Mouse (Mus musculus): ENCODE measurements around the gene Ubqln4. TPM values are rescaled to one million over a fixed set of nuclear protein-coding genes. Genes with fewer than 3 reads are reported as not detected.

Ubqln4 gene
- polyA plus RNA-seq, 1 experiment = 80.5 TPM

DNA sequence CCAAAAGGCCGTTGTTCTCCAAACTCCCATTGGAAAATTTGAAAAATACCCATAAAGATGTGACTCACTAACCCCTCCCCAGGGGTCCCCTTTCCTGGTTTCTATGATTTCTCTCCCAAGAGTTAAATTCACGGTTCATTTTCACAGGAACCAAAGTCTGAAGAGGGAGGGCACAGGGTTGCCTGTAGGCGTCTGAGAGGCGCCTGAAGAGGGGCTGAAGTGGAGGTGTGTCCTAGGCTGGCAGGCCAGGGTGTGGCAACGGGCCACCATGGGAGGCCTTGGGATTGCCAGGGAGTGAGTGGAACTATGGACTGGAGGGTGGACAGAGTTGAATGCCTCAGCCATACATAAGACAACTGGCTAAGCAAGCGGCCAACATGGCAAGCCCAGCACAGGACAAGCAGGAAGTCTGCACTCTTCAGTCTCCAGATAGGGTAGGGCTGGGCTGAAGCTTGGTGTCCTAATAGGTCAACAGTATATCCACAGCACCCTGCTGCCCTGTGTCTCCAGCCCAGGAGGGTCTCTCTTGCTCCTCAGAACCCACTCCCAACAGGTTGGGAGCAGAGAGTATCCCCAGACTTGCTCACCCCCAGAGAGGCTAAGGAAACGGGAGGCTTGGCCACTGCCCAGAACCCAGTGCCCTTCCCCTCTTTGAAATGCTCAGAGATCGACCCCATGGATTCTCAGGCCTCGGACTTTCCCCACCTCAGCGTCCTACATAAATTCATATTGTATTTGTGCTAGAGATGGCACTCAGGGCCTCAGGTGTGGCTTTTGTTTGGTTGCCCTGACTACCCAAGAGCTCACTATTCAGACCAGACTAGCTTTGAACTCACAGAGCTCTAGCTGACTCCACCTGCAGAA, 39.1 kb upstream of the Ubqln4 start:
- no peaks in the 10 kb centered on the region for H3K36me3 ChIP-seq (ENCODE audit: control insufficient read depth, insufficient read depth, low read length)
- no peak overlapping the region for H3K4me3 ChIP-seq (ENCODE audit: control insufficient read depth, insufficient read depth, low read length)
- 88% methylated on average over 10 of the region's 10 CpGs for WGBS
- no peak overlapping the region for H3K27ac ChIP-seq (ENCODE audit: control insufficient read depth, insufficient read depth, low read length)
- no peak for TF ChIP-seq CTCF (IDR thresholded peaks at IDR 0.05; ENCODE audit: borderline replicate concordance, control insufficient read depth, extremely low read depth, insufficient read depth, low read length, poor library complexity)
- no peak for TF ChIP-seq POLR2A (IDR thresholded peaks at IDR 0.05; ENCODE audit: control insufficient read depth, extremely low read depth, insufficient read depth, low read length, poor library complexity)
- H3K4me1 ChIP-seq (replicated peaks; ENCODE audit: control insufficient read depth, insufficient read depth, low read length) = peaks cover 55% of the 10 kb centered on the region
- no peak for DNase-seq
- H3K27me3 ChIP-seq (ENCODE audit: control insufficient read depth, insufficient read depth, low read length) = no peaks in the 10 kb centered on the region

- H3K4me3 ChIP-seq (ENCODE audit: control insufficient read depth, insufficient read depth, low read length) = no peak overlapping the region
- DNase-seq = no peak
- H3K27ac ChIP-seq (ENCODE audit: control insufficient read depth, insufficient read depth, low read length) = no peak overlapping the region
- H3K27me3 ChIP-seq (ENCODE audit: control insufficient read depth, insufficient read depth, low read length) = no peaks in the 10 kb centered on the region
- peaks cover 52% of the 10 kb centered on the region for H3K4me1 ChIP-seq (replicated peaks; ENCODE audit: control insufficient read depth, insufficient read depth, low read length)
- H3K36me3 ChIP-seq (ENCODE audit: control insufficient read depth, insufficient read depth, low read length) = no peaks in the 10 kb centered on the region
- no peak for TF ChIP-seq POLR2A (IDR thresholded peaks at IDR 0.05; ENCODE audit: control insufficient read depth, extremely low read depth, insufficient read depth, low read length, poor library complexity)
- no peak for TF ChIP-seq CTCF (IDR thresholded peaks at IDR 0.05; ENCODE audit: borderline replicate concordance, control insufficient read depth, extremely low read depth, insufficient read depth, low read length, poor library complexity)
- 97% methylated on average over 2 of the region's 2 CpGs for WGBS
Observed at GRCm38 (mm10) chr3:88515095-88515386, 38.5 kb upstream of the Ubqln4 start.

DNA sequence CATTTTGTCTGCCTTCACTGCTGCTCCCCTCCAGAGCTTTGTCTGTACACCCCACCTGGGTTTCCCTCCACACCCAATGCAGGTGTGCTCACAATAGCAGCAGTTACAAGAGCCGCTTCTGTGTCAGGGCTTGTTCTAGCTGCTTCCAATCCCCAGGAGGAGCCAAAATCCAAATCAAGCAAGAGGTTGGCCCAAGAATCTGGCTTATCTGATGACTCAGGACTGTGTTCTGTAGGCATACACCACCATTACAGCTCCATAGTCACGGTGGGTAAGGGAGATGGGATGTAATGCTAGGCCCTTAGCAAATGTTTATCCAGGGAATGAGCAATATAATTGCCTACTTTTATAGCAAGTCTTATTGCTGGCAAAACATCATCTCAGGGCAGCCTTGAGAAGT, 37.2 kb upstream of the Ubqln4 start:
- Histone ChIP-seq H3K36me3 (ENCODE audit: control insufficient read depth, insufficient read depth, low read length) (no peaks in the 10 kb centered on the region), H3K4me1 (replicated peaks; ENCODE audit: control insufficient read depth, insufficient read depth, low read length) (peaks cover 40% of the 10 kb centered on the region), H3K27ac (ENCODE audit: control insufficient read depth, insufficient read depth, low read length) (no peak overlapping the region), H3K27me3 (ENCODE audit: control insufficient read depth, insufficient read depth, low read length) (no peaks in the 10 kb centered on the region), H3K4me3 (ENCODE audit: control insufficient read depth, insufficient read depth, low read length) (no peak overlapping the region)
- no peak for DNase-seq
- 93% methylated on average over 2 of the region's 2 CpGs for WGBS
- no peak for TF ChIP-seq POLR2A (IDR thresholded peaks at IDR 0.05; ENCODE audit: control insufficient read depth, extremely low read depth, insufficient read depth, low read length, poor library complexity)
- no peak for TF ChIP-seq CTCF (IDR thresholded peaks at IDR 0.05; ENCODE audit: borderline replicate concordance, control insufficient read depth, extremely low read depth, insufficient read depth, low read length, poor library complexity)

DNA sequence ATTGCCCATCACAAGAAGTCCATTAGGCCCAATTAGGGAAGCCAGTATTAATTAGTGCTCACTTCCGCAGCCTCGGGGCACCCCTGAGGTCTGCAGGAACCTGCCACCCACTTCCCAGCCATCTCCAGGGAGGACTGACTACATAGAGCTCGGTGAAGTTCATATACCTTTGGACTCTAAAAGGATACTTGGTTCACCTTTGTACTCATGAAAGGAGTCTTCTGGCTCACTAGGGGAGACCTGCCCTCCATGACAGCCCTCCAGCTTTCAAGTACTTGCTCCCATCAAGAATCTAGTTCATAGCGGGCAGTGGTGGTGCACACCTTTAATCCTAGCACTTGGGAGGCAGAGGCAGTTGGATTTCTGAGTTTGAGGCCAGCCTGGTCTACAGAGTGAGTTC, 35.1 kb upstream of the Ubqln4 start:
- no peak for DNase-seq
- TF ChIP-seq POLR2A (IDR thresholded peaks at IDR 0.05; ENCODE audit: control insufficient read depth, extremely low read depth, insufficient read depth, low read length, poor library complexity) (no peak), CTCF (IDR thresholded peaks at IDR 0.05; ENCODE audit: borderline replicate concordance, control insufficient read depth, extremely low read depth, insufficient read depth, low read length, poor library complexity) (no peak)
- H3K27me3 ChIP-seq (ENCODE audit: control insufficient read depth, insufficient read depth, low read length) = no peaks in the 10 kb centered on the region
- no peak overlapping the region for H3K27ac ChIP-seq (ENCODE audit: control insufficient read depth, insufficient read depth, low read length)
- WGBS = 94% methylated on average over 4 of the region's 4 CpGs
- H3K36me3 ChIP-seq (ENCODE audit: control insufficient read depth, insufficient read depth, low read length) = no peaks in the 10 kb centered on the region
- peaks cover 27% of the 10 kb centered on the region for H3K4me1 ChIP-seq (replicated peaks; ENCODE audit: control insufficient read depth, insufficient read depth, low read length)
- H3K4me3 ChIP-seq (ENCODE audit: control insufficient read depth, insufficient read depth, low read length) = no peak overlapping the region

DNA sequence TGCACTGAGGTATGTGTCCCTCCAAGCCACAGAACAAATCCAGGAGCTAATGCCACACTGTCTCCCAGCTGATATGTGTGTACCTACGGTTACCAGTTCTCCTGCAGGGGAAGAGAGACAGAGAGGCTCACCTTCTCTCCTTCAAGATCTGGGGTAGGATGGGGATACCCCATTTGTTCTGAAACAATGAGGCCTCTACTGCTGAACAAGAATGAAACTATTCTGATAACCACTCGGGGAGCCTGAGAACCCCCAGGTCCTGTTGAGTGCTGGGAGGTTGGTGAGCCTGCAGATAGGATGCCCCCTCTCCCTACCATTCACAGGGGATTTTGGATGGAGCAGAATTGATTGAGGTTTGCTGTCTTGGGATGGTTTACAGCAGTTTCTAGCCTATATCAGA, 33.5 kb upstream of the Ubqln4 start:
- Histone ChIP-seq H3K4me3 (ENCODE audit: control insufficient read depth, insufficient read depth, low read length) (no peak overlapping the region), H3K27me3 (ENCODE audit: control insufficient read depth, insufficient read depth, low read length) (no peaks in the 10 kb centered on the region), H3K4me1 (replicated peaks; ENCODE audit: control insufficient read depth, insufficient read depth, low read length) (peaks cover 10% of the 10 kb centered on the region; the same call in 1 of the 2 replicates), H3K36me3 (ENCODE audit: control insufficient read depth, insufficient read depth, low read length) (peaks cover 7% of the 10 kb centered on the region), H3K27ac (ENCODE audit: control insufficient read depth, insufficient read depth, low read length) (no peak overlapping the region)
- no peak for TF ChIP-seq POLR2A (IDR thresholded peaks at IDR 0.05; ENCODE audit: control insufficient read depth, extremely low read depth, insufficient read depth, low read length, poor library complexity)
- no peak for TF ChIP-seq CTCF (IDR thresholded peaks at IDR 0.05; ENCODE audit: borderline replicate concordance, control insufficient read depth, extremely low read depth, insufficient read depth, low read length, poor library complexity)
- no peak for DNase-seq
- 85% methylated on average over 2 of the region's 2 CpGs for WGBS

- WGBS = 89% methylated on average over 6 of the region's 6 CpGs
- Histone ChIP-seq H3K4me1 (replicated peaks; ENCODE audit: control insufficient read depth, insufficient read depth, low read length) (peaks cover 8% of the 10 kb centered on the region; the same call in 1 of the 2 replicates), H3K27me3 (ENCODE audit: control insufficient read depth, insufficient read depth, low read length) (no peaks in the 10 kb centered on the region), H3K36me3 (ENCODE audit: control insufficient read depth, insufficient read depth, low read length) (peaks cover 8% of the 10 kb centered on the region), H3K27ac (ENCODE audit: control insufficient read depth, insufficient read depth, low read length) (no peak overlapping the region), H3K4me3 (ENCODE audit: control insufficient read depth, insufficient read depth, low read length) (no peak overlapping the region)
- TF ChIP-seq CTCF (IDR thresholded peaks at IDR 0.05; ENCODE audit: borderline replicate concordance, control insufficient read depth, extremely low read depth, insufficient read depth, low read length, poor library complexity) (no peak), POLR2A (IDR thresholded peaks at IDR 0.05; ENCODE audit: control insufficient read depth, extremely low read depth, insufficient read depth, low read length, poor library complexity) (no peak)
- DNase-seq = no peak
Observed at GRCm38 (mm10) chr3:88521156-88521555, 32.4 kb upstream of the Ubqln4 start.

Data from thymus, adult 2 months (tissue).